Mouse (Mus musculus) thymus, adult 2 months (tissue): ENCODE measurements around the gene Srrt. TPM values are rescaled to one million over a fixed set of nuclear protein-coding genes. Genes with fewer than 3 reads are reported as not detected.

Experiments
- DNase-seq: peaks from one replicate; pipeline ENCODE4 v3.0.0; 2021
- H3K27ac ChIP-seq: fragments of 200-500 bp; 2 replicates; pipeline ENCODE4 v1.5.1; 2012; ENCODE audit warnings: low read length, control low read depth; ENCODE audit not compliant: control insufficient read depth, insufficient read depth
- H3K27me3 ChIP-seq: fragments of 200-500 bp; 2 replicates; pipeline ENCODE4 v1.6.1; 2012; ENCODE audit warnings: mild to moderate bottlenecking, low read length, moderate library complexity, mixed read lengths; ENCODE audit not compliant: control insufficient read depth, insufficient read depth
- H3K36me3 ChIP-seq: fragments of 200-500 bp; 2 replicates; pipeline ENCODE4 v1.6.1; 2012; ENCODE audit warnings: mild to moderate bottlenecking, low read length, moderate library complexity; ENCODE audit not compliant: control insufficient read depth, insufficient read depth
- H3K4me1 ChIP-seq: fragments of 200-500 bp; replicated peaks from 2 replicates; pipeline ENCODE4 v1.6.1; 2012; ENCODE audit warnings: low read length; ENCODE audit not compliant: control insufficient read depth, insufficient read depth
- H3K4me3 ChIP-seq: fragments of 200-500 bp; 2 replicates; pipeline ENCODE4 v1.5.1; 2012; ENCODE audit warnings: mild to moderate bottlenecking, low read length, control low read depth, moderate library complexity; ENCODE audit not compliant: control insufficient read depth, insufficient read depth
- CTCF ChIP-seq: fragments of 200-500 bp; IDR thresholded peaks from 2 replicates; pipeline ENCODE4 v1.5.1; 2012; ENCODE audit warnings: mild to moderate bottlenecking, control low read depth, low read length, moderate library complexity, borderline replicate concordance; ENCODE audit not compliant: control insufficient read depth, poor library complexity, insufficient read depth; ENCODE audit errors: extremely low read depth
- POLR2A ChIP-seq: fragments of 200-500 bp; IDR thresholded peaks from 2 replicates; pipeline ENCODE4 v1.6.1; 2012; ENCODE audit warnings: mild to moderate bottlenecking, low read length, control low read depth, moderate library complexity; ENCODE audit not compliant: control insufficient read depth, poor library complexity, insufficient read depth; ENCODE audit errors: extremely low read depth
- WGBS: fragments of 180-500 bp; shearing (Covaris S2); methylation state at CpG from one replicate; pipeline ENCODE4 v1.1.7; 2018; 5-methylcytosine and 5-hydroxymethylcytosine counted together
- polyA plus RNA-seq: library from polyadenylated mRNA; depleted of rRNA; stranded (reverse); fragments of >200 nt; gene quantifications from 2 replicates; pipeline ENCODE4 v1.2.3, GENCODE M21; 2012; rRNA removed

Srrt gene
- polyA plus RNA-seq, 1 experiment: 434 TPM

- Histone ChIP-seq H3K27ac (peak overlapping the region; percentile 41; the same call in 1 of the 2 replicates), H3K36me3 (no peaks in the 10 kb centered on the region), H3K27me3 (no peaks in the 10 kb centered on the region), H3K4me1 (peaks cover 18% of the 10 kb centered on the region), H3K4me3 (peak overlapping the region; percentile 41)
- peak; percentile 70 for DNase-seq
- WGBS: 2% methylated on average over 18 of the region's 18 CpGs
- no peak for TF ChIP-seq CTCF
- TF ChIP-seq POLR2A: no peak
Observed at GRCm38 (mm10) chr5:137268131-137268910, 39.2 kb downstream of the Srrt start.

- DNase-seq: no peak
- H3K27me3 ChIP-seq: no peaks in the 10 kb centered on the region
- TF ChIP-seq CTCF (no peak), POLR2A (no peak)
- no peak overlapping the region for H3K27ac ChIP-seq
- peaks cover 18% of the 10 kb centered on the region for H3K4me1 ChIP-seq
- WGBS: 97% methylated on average over 11 of the region's 11 CpGs
- H3K4me3 ChIP-seq: no peak overlapping the region
- no peaks in the 10 kb centered on the region for H3K36me3 ChIP-seq
Observed at GRCm38 (mm10) chr5:137264787-137265186, 42.7 kb downstream of the Srrt start.

GRCm38 (mm10) chr5:137263897-137264720 is 43.4 kb downstream of the Srrt start:
- Histone ChIP-seq H3K4me3 (no peak overlapping the region), H3K27me3 (no peaks in the 10 kb centered on the region), H3K36me3 (no peaks in the 10 kb centered on the region), H3K4me1 (peaks cover 18% of the 10 kb centered on the region), H3K27ac (no peak overlapping the region)
- TF ChIP-seq POLR2A (no peak), CTCF (no peak)
- WGBS: 67% methylated on average over 14 of the region's 14 CpGs
- no peak for DNase-seq

Other genes starting within 250 kb of the Srrt start
- gene Serpine1, start 235.4 kb downstream of the Srrt start, polyA plus RNA-seq: 3.1 and 4.1 TPM in 2 replicates
- 49.3 and 55.8 TPM in 2 replicates for gene Trim56, start 191.5 kb downstream of the Srrt start, polyA plus RNA-seq
- gene Muc3, start 158.4 kb downstream of the Srrt start, polyA plus RNA-seq: 0.52 and 0.86 TPM in 2 replicates
- gene Muc3a, start 95.3 kb downstream of the Srrt start, polyA plus RNA-seq: 8.7 and 14.7 TPM in 2 replicates
- 90.2 and 97.1 TPM in 2 replicates for gene Ache, start 20.2 kb downstream of the Srrt start, polyA plus RNA-seq
- 41.1 and 44.1 TPM in 2 replicates for gene Ufsp1, start 13.0 kb downstream of the Srrt start, polyA plus RNA-seq
- 25.0 and 28.0 TPM in 2 replicates for gene Trip6, start 6.7 kb upstream of the Srrt start, polyA plus RNA-seq
- gene Slc12a9, start 25.9 kb upstream of the Srrt start, polyA plus RNA-seq: 37.4 and 39.2 TPM in 2 replicates
- gene Ephb4, start 42.4 kb upstream of the Srrt start, polyA plus RNA-seq: 9.2 and 10.4 TPM in 2 replicates
- 0.24 and 0.36 TPM in 2 replicates for gene Zan, start 169.4 kb upstream of the Srrt start, polyA plus RNA-seq
- gene Pop7, start 194.8 kb upstream of the Srrt start, polyA plus RNA-seq: 65.5 and 68.7 TPM in 2 replicates
- gene Gigyf1, start 210.9 kb upstream of the Srrt start, polyA plus RNA-seq: 83.9 and 84.3 TPM in 2 replicates
- not detected in 2 replicates for gene Epo, start 225.6 kb upstream of the Srrt start, polyA plus RNA-seq
- gene Gnb2, start 225.8 kb upstream of the Srrt start, polyA plus RNA-seq: 1,444 and 1,492 TPM in 2 replicates
- gene Actl6b, start 245.8 kb upstream of the Srrt start, polyA plus RNA-seq: 0.20 TPM in 1 of 2 replicates, not detected in the other